Mouse (Mus musculus) embryonic facial prominence, embryonic 14.5 days (tissue): ENCODE measurements at regions not wholly inside any gene's neighbourhood (a gene's known extent, or its start where the extent isn't known, plus 50 kb on each side); places are given as distances from the start of the nearest gene placed in this dataset.
"Not testable (repeated sequence)": the region's sequence is repeated elsewhere in the genome, so short reads cannot be mapped to it uniquely, and the experiment has no call there.

Experiments used
- ATAC-seq: fragments of 200-750 bp; cut with Nextera tagmentation; 2 replicates; pipeline ENCODE4 v1.8.0; 2017; ENCODE audit warnings: low read depth, moderate number of reproducible peaks, moderate TSS enrichment
- DNase-seq: peaks from one replicate; pipeline ENCODE4 v3.0.0-alpha.2; 2015; ENCODE audit warnings: low spot score
- H3K27ac ChIP-seq: fragments of 300-500 bp; sonication (generic); replicated peaks from 2 replicates; pipeline ENCODE4 v1.5.1; 2014; ENCODE audit warnings: low read depth, mild to moderate bottlenecking, low read length, moderate library complexity
- H3K27me3 ChIP-seq: fragments of 300-500 bp; sonication (generic); replicated peaks from 2 replicates; pipeline ENCODE4 v1.6.1; 2014; ENCODE audit warnings: low read length; ENCODE audit not compliant: control insufficient read depth, insufficient read depth
- H3K36me3 ChIP-seq: fragments of 300-500 bp; sonication (generic); 2 replicates; pipeline ENCODE4 v1.6.1; 2014; ENCODE audit warnings: low read length, mixed read lengths; ENCODE audit not compliant: control insufficient read depth, insufficient read depth
- H3K4me1 ChIP-seq: fragments of 300-500 bp; sonication (generic); 2 replicates; pipeline ENCODE4 v1.6.1; 2014; ENCODE audit warnings: antibody characterized with exemption, low read length; ENCODE audit not compliant: control insufficient read depth, insufficient read depth
- H3K4me2 ChIP-seq: fragments of 300-500 bp; sonication (generic); 2 replicates; pipeline ENCODE4 v1.6.1; 2014; ENCODE audit warnings: low read depth, mild to moderate bottlenecking, low read length, moderate library complexity, mixed read lengths
- H3K4me3 ChIP-seq: fragments of 300-500 bp; sonication (generic); 2 replicates; pipeline ENCODE4 v1.5.1; 2014; ENCODE audit warnings: low read depth, mild to moderate bottlenecking, low read length
- H3K9ac ChIP-seq: fragments of 300-500 bp; sonication (generic); 2 replicates; pipeline ENCODE4 v1.6.1; 2014; ENCODE audit warnings: low read depth, mild to moderate bottlenecking, low read length, moderate library complexity, mixed read lengths
- H3K9me3 ChIP-seq: fragments of 300-500 bp; sonication (generic); 2 replicates; pipeline ENCODE4 v1.6.1; 2016; ENCODE audit warnings: low read length; ENCODE audit not compliant: control insufficient read depth
- WGBS: fragments of 180-500 bp; shearing (Covaris S2); extraction: QIAGEN DNeasy Blood & Tissue Kit; methylation state at CpG from one replicate; pipeline ENCODE4 v1.1.7; 2014; 5-methylcytosine and 5-hydroxymethylcytosine counted together

DNA sequence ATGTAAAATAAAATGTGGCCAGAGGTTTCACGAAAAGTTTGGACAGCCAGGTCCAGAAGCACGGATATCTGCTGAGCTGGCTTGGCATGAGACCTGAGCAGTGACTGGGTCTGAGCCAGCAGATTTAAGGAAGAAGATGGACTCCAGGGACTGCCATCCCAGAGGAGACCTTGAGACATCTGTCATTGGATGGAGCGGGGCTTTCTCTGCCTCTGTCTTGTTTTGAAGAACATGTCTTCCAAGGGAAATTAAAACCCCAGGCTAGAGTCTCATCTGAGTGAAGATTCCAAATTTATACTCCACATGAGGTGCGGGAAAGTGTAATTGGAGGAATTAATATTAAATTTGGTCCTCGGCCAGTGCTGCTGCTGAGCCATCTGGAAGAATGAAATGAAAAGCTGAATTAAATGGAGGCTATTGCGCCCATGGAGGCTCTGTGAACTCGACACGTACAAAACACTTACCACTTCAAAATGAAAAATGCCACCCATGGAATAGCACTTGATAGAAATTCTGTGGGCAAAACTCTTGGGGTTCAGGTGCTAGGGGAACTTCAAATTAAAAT, 129.8 kb upstream of the Adcy2 start:
- H3K9ac ChIP-seq, result no peak overlapping the region
- H3K36me3 ChIP-seq, result no peaks in the 10 kb centered on the region
- H3K4me1 ChIP-seq, result no peaks in the 10 kb centered on the region
- H3K27me3 ChIP-seq, result no peaks in the 10 kb centered on the region
- no peak overlapping the region for H3K4me2 ChIP-seq
- no peak overlapping the region for H3K4me3 ChIP-seq
- WGBS, result 78% methylated on average over 8 of the region's 8 CpGs
- ATAC-seq (no peak), DNase-seq (no peak)
- no peaks in the 10 kb centered on the region for H3K9me3 ChIP-seq
- H3K27ac ChIP-seq, result no peak overlapping the region

DNA sequence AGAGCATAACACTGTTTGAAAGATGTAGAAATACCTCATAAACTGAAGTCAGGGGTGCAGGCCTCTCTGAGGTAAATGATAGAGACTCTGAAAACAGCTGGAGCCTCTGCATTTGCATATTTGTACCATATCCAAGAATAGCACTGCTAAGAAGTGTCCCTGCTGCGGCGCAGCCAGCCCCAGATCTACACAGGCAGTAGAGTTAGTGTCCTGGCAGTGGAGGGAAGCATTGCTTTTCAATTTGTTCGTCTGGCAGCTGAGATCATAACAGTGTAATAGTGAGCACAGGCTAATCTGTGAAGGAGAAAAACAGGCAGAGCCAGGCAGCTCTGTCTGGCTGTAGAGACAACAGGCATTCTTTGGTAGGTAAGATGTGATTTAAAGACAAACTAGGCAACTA, 128.2 kb upstream of the Adcy2 start:
- WGBS, result 62% methylated on average over 3 of the region's 3 CpGs

DNA sequence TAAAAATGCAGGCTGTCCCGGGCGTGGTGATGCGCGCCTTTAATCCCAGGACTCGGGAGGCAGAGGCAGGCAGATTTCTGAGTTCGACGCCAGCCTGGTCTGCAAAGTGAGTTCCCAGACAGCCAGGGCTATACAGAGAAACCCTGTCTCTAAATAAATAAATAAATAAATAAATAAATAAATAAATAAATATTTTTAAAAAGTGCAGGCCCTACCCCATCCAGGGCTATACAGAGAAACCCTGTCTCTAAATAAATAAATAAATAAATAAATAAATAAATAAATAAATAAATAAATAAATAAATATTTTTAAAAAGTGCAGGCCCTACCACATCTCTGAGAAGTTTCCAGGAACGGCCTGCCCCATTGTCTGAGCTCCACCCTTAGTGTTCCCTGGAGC, 119.4 kb upstream of the Adcy2 start:
- H3K4me2 ChIP-seq, H3K4me1 ChIP-seq, H3K9ac ChIP-seq, H3K27ac ChIP-seq, DNase-seq, H3K9me3 ChIP-seq, H3K27me3 ChIP-seq, H3K36me3 ChIP-seq, H3K4me3 ChIP-seq, ATAC-seq: not testable (repeated sequence)
- WGBS, result 95% methylated on average over 8 of the region's 8 CpGs

More for the DNA sequence above, 128.2 kb upstream of the Adcy2 start:
- Histone ChIP-seq H3K27ac (no peak overlapping the region), H3K4me2 (no peak overlapping the region), H3K4me3 (no peak overlapping the region), H3K27me3 (no peaks in the 10 kb centered on the region), H3K36me3 (no peaks in the 10 kb centered on the region), H3K4me1 (no peaks in the 10 kb centered on the region), H3K9ac (no peak overlapping the region), H3K9me3 (no peaks in the 10 kb centered on the region)
- ATAC-seq, result no peak
- DNase-seq, result peak; percentile 18

DNA sequence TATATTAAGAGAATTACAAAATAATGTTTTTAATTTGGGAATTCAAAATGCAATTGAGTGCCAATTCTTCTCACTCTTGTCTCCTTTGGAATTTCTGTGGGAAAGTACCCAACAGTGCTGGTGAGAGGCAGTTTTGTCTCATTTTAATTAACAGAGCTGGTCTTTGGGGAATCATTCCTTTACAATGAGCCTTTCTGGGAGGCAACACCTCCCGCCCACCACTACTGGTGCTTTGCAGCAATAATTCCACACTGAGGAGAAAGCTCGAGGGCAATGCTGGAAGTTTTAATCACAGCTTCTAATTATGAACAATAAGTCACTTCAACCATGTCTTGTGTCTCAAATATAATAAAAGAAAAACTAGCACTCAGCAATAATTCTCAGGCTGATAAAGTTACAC, 109.8 kb upstream of the Adcy2 start:
- no peak overlapping the region for H3K9ac ChIP-seq
- ATAC-seq (peak; percentile 22; the same call in 1 of the 2 replicates), DNase-seq (peak; percentile 19)
- no peak overlapping the region for H3K4me3 ChIP-seq
- H3K27ac ChIP-seq, result no peak overlapping the region
- no peak overlapping the region for H3K4me2 ChIP-seq
- WGBS, result 74% methylated on average over 2 of the region's 2 CpGs
- H3K4me1 ChIP-seq, result no peaks in the 10 kb centered on the region
- no peaks in the 10 kb centered on the region for H3K36me3 ChIP-seq
- H3K27me3 ChIP-seq, result no peaks in the 10 kb centered on the region
- H3K9me3 ChIP-seq, result no peaks in the 10 kb centered on the region

DNA sequence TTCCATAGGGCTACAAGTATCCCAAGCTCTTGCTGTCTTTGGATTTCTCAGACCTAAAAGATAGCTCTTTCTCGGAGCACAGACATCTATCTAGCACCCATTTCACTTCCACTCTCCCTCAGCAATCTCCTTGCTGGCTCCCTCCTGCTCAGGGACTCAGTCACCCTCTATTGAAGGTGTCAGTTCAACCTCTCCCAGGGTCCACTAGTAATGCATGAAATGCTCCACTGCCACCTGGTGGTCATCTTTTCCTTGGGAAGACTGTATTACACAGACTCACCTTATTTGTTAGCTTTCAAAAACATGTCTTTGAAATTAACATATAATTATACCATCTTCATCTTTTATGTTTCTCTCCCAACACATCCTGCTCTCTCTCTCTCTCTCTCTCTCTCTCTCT, 87.3 kb upstream of the Adcy2 start:
- WGBS, result 52% methylated on average over 1 of the region's 1 CpGs
- Histone ChIP-seq H3K4me3 (no peak overlapping the region), H3K36me3 (no peaks in the 10 kb centered on the region), H3K4me1 (no peaks in the 10 kb centered on the region), H3K4me2 (no peak overlapping the region), H3K9me3 (no peaks in the 10 kb centered on the region), H3K27me3 (no peaks in the 10 kb centered on the region), H3K9ac (no peak overlapping the region), H3K27ac (no peak overlapping the region)
- ATAC-seq, result no peak
- peak; percentile 64 for DNase-seq

DNA sequence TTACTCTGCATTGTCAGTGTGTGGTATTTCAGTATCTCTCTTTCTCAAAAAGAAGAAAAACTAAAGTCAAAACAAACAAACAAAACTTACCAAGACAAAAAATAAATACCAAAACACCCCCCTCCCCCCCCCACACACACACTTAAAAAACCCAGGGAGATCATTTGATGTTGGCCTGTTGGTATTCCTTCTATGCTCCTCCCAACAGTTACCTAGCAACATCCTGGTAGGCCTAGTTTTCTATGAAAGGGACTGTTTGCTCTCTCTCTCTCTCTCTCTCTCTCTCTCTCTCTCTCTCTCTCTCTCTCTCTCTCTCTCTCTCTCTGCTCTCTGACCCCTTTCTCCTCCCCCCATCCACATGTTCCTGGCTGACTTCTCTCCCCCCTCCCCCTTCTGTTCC, 71.0 kb upstream of the Adcy2 start:
- no peaks in the 10 kb centered on the region for H3K27me3 ChIP-seq
- no peak for ATAC-seq
- no peaks in the 10 kb centered on the region for H3K36me3 ChIP-seq
- no peaks in the 10 kb centered on the region for H3K4me1 ChIP-seq
- no peaks in the 10 kb centered on the region for H3K9me3 ChIP-seq
- H3K4me3 ChIP-seq, result no peak overlapping the region
- no peak overlapping the region for H3K27ac ChIP-seq
- no peak for DNase-seq
- H3K9ac ChIP-seq, result no peak overlapping the region
- H3K4me2 ChIP-seq, result no peak overlapping the region

DNA sequence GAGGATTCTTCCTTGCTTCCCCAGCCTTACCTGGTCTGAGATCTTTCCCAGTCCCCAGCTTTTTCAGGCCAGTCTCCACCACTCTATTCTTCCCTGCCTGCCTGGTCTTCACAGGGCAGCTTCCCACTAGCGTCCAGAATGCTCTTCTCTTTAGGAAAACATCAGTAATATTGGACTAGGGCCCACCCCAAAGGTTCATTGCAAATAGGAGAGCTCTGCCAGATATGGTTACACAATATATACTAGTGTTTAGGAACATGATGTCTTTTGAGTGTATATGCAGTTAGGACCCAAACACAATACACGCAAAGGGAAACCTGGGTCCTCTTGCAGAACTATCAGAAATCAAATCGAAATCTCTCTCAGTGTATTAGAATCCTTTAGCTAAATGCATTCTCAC, 70.5 kb upstream of the Adcy2 start:
- ATAC-seq (no peak), DNase-seq (no peak)
- Histone ChIP-seq H3K9me3 (no peaks in the 10 kb centered on the region), H3K4me2 (no peak overlapping the region), H3K9ac (no peak overlapping the region), H3K4me1 (no peaks in the 10 kb centered on the region), H3K36me3 (no peaks in the 10 kb centered on the region), H3K4me3 (no peak overlapping the region), H3K27ac (no peak overlapping the region), H3K27me3 (no peaks in the 10 kb centered on the region)
- WGBS, result 82% methylated on average over 3 of the region's 3 CpGs

DNA sequence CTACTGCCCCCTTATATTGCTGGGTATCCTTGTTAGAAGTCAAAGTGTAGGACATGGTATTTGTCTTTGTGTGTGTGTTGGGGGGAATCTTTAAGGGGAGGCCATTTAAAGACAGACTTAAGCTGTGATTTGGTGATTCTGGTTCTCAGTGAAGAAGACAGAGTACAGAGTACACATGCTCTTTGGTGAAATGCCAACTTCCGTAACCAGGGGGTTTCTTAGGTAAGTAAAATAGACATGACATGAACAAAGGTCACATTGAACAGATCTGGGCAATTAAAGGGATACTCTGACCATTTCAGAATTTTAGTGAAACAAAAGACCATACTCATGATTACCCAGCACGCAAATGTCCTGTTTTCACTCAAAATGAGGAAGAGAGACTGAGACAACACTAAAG, 67.3 kb upstream of the Adcy2 start:
- Histone ChIP-seq H3K9me3 (no peaks in the 10 kb centered on the region), H3K4me3 (no peak overlapping the region), H3K9ac (no peak overlapping the region), H3K27me3 (no peaks in the 10 kb centered on the region), H3K4me2 (no peak overlapping the region), H3K4me1 (no peaks in the 10 kb centered on the region), H3K36me3 (no peaks in the 10 kb centered on the region), H3K27ac (no peak overlapping the region)
- ATAC-seq, result no peak
- no peak for DNase-seq
- 82% methylated on average over 2 of the region's 2 CpGs for WGBS

DNA sequence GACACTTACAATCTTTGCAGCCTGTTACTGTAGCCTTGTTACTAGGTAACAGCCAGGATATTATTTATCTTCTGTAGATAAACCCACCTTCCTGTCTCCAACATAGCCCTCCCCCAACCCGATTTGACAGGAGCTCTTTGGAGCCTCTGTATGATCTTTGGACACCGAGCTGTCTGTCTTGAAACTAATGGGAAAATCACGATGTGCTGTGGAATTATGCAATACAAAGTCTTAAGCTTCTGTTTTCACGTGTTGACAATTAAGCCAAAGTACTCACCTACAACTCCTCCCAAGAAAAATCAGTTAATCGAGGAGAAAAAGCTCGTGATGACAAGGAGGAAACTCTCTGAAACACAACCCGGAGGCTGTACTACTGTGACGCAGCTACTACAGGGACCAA, 65.9 kb upstream of the Adcy2 start:
- ATAC-seq, result no peak
- WGBS, result 77% methylated on average over 8 of the region's 8 CpGs
- H3K4me3 ChIP-seq, result no peak overlapping the region

More for the DNA sequence above, 65.9 kb upstream of the Adcy2 start:
- no peak overlapping the region for H3K9ac ChIP-seq
- H3K4me1 ChIP-seq, result no peaks in the 10 kb centered on the region
- DNase-seq, result no peak
- no peak overlapping the region for H3K4me2 ChIP-seq
- no peak overlapping the region for H3K27ac ChIP-seq
- no peaks in the 10 kb centered on the region for H3K36me3 ChIP-seq
- H3K27me3 ChIP-seq, result no peaks in the 10 kb centered on the region
- H3K9me3 ChIP-seq, result no peaks in the 10 kb centered on the region
